Mouse (Mus musculus): ENCODE data around the gene Pon2. TPM values are rescaled to one million over a fixed set of nuclear protein-coding genes. Genes with fewer than 3 reads are reported as not detected.

Gene Pon2
- polyA plus RNA-seq, 1 experiment, result 16.3 TPM

- Histone ChIP-seq H3K4me1 (ENCODE audit: control insufficient read depth, insufficient read depth, low read length) (no peaks in the 10 kb centered on the region), H3K4me3 (ENCODE audit: insufficient read depth, low read depth, low read length) (no peak overlapping the region), H3K27me3 (replicated peaks; ENCODE audit: control insufficient read depth, insufficient read depth, low read length) (no peaks in the 10 kb centered on the region), H3K27ac (ENCODE audit: insufficient read depth, low read depth, low read length) (no peak overlapping the region), H3K36me3 (ENCODE audit: control insufficient read depth, insufficient read depth, low read length) (no peaks in the 10 kb centered on the region)
- no peak for DNase-seq
- no peak for TF ChIP-seq CTCF (conservative IDR thresholded peaks at IDR 0.05; ENCODE audit: insufficient read depth, insufficient read length, low read depth, low read length)
- TF ChIP-seq POLR2A (IDR thresholded peaks at IDR 0.05; ENCODE audit: low read depth, low read length), result no peak
- WGBS, result 69% methylated on average over 9 of the region's 9 CpGs
Observed at GRCm38 (mm10) chr6:5316630-5317029, 18.4 kb upstream of the Pon2 start.

- TF ChIP-seq CTCF (conservative IDR thresholded peaks at IDR 0.05; ENCODE audit: insufficient read depth, insufficient read length, low read depth, low read length) (no peak), POLR2A (IDR thresholded peaks at IDR 0.05; ENCODE audit: low read depth, low read length) (no peak)
- no peak for DNase-seq
- no peaks in the 10 kb centered on the region for H3K27me3 ChIP-seq (replicated peaks; ENCODE audit: control insufficient read depth, insufficient read depth, low read length)
- H3K36me3 ChIP-seq (ENCODE audit: control insufficient read depth, insufficient read depth, low read length), result no peaks in the 10 kb centered on the region
- H3K4me1 ChIP-seq (ENCODE audit: control insufficient read depth, insufficient read depth, low read length), result no peaks in the 10 kb centered on the region
- H3K4me3 ChIP-seq (ENCODE audit: insufficient read depth, low read depth, low read length), result no peak overlapping the region
- 65% methylated on average over 3 of the region's 3 CpGs for WGBS
- no peak overlapping the region for H3K27ac ChIP-seq (ENCODE audit: insufficient read depth, low read depth, low read length)
Observed at GRCm38 (mm10) chr6:5315053-5315759, 17.0 kb upstream of the Pon2 start.

GRCm38 (mm10) chr6:5313951-5314590 lies 15.8 kb upstream of the Pon2 start:
- 85% methylated on average over 5 of the region's 5 CpGs for WGBS
- H3K4me1 ChIP-seq (ENCODE audit: control insufficient read depth, insufficient read depth, low read length), result no peaks in the 10 kb centered on the region
- no peaks in the 10 kb centered on the region for H3K36me3 ChIP-seq (ENCODE audit: control insufficient read depth, insufficient read depth, low read length)
- no peaks in the 10 kb centered on the region for H3K27me3 ChIP-seq (replicated peaks; ENCODE audit: control insufficient read depth, insufficient read depth, low read length)
- no peak overlapping the region for H3K4me3 ChIP-seq (ENCODE audit: insufficient read depth, low read depth, low read length)
- H3K27ac ChIP-seq (ENCODE audit: insufficient read depth, low read depth, low read length), result no peak overlapping the region
- DNase-seq, result no peak
- no peak for TF ChIP-seq CTCF (conservative IDR thresholded peaks at IDR 0.05; ENCODE audit: insufficient read depth, insufficient read length, low read depth, low read length)
- TF ChIP-seq POLR2A (IDR thresholded peaks at IDR 0.05; ENCODE audit: low read depth, low read length), result no peak

DNA sequence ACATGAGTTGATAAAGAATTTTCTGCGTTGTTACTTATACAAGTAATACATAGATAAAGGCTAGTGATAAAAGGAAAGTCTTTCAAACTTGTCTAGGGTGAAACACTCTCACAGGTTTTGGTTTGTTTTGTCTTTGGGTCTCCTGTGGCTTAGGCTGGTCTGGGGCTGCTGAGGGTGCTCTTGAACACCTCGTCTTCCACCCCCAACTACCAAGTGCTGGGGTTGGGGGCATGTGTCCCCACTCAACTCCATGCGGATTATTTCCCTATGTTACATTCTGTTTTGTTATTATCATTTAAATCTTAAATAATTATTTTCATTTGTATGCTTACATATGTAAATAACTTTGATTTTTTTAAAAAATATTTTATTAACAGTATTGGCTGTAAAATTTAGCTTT lies 12.2 kb upstream of the Pon2 start:
- 94% methylated on average over 3 of the region's 3 CpGs for WGBS
- DNase-seq, result no peak
- Histone ChIP-seq H3K4me3 (ENCODE audit: insufficient read depth, low read depth, low read length) (no peak overlapping the region), H3K27me3 (replicated peaks; ENCODE audit: control insufficient read depth, insufficient read depth, low read length) (no peaks in the 10 kb centered on the region), H3K4me1 (ENCODE audit: control insufficient read depth, insufficient read depth, low read length) (no peaks in the 10 kb centered on the region), H3K27ac (ENCODE audit: insufficient read depth, low read depth, low read length) (no peak overlapping the region), H3K36me3 (ENCODE audit: control insufficient read depth, insufficient read depth, low read length) (no peaks in the 10 kb centered on the region)
- no peak for TF ChIP-seq POLR2A (IDR thresholded peaks at IDR 0.05; ENCODE audit: low read depth, low read length)
- TF ChIP-seq CTCF (conservative IDR thresholded peaks at IDR 0.05; ENCODE audit: insufficient read depth, insufficient read length, low read depth, low read length), result no peak

- 74% methylated on average over 7 of the region's 7 CpGs for WGBS
- Histone ChIP-seq H3K27me3 (replicated peaks; ENCODE audit: control insufficient read depth, insufficient read depth, low read length) (no peaks in the 10 kb centered on the region), H3K4me1 (ENCODE audit: control insufficient read depth, insufficient read depth, low read length) (no peaks in the 10 kb centered on the region), H3K36me3 (ENCODE audit: control insufficient read depth, insufficient read depth, low read length) (no peaks in the 10 kb centered on the region), H3K4me3 (ENCODE audit: insufficient read depth, low read depth, low read length) (no peak overlapping the region), H3K27ac (ENCODE audit: insufficient read depth, low read depth, low read length) (no peak overlapping the region)
- TF ChIP-seq POLR2A (IDR thresholded peaks at IDR 0.05; ENCODE audit: low read depth, low read length) (no peak), CTCF (conservative IDR thresholded peaks at IDR 0.05; ENCODE audit: insufficient read depth, insufficient read length, low read depth, low read length) (no peak)
- no peak for DNase-seq
Observed at GRCm38 (mm10) chr6:5309595-5310197, 11.4 kb upstream of the Pon2 start.

GRCm38 (mm10) chr6:5305926-5306325 lies 7.7 kb upstream of the Pon2 start:
- Histone ChIP-seq H3K4me3 (ENCODE audit: insufficient read depth, low read depth, low read length) (no peak overlapping the region), H3K27ac (ENCODE audit: insufficient read depth, low read depth, low read length) (no peak overlapping the region), H3K4me1 (ENCODE audit: control insufficient read depth, insufficient read depth, low read length) (no peaks in the 10 kb centered on the region), H3K27me3 (replicated peaks; ENCODE audit: control insufficient read depth, insufficient read depth, low read length) (no peaks in the 10 kb centered on the region), H3K36me3 (ENCODE audit: control insufficient read depth, insufficient read depth, low read length) (no peaks in the 10 kb centered on the region)
- TF ChIP-seq POLR2A (IDR thresholded peaks at IDR 0.05; ENCODE audit: low read depth, low read length), result no peak
- no peak for TF ChIP-seq CTCF (conservative IDR thresholded peaks at IDR 0.05; ENCODE audit: insufficient read depth, insufficient read length, low read depth, low read length)
- 81% methylated on average over 3 of the region's 3 CpGs for WGBS
- no peak for DNase-seq

GRCm38 (mm10) chr6:5304956-5305355 lies 6.7 kb upstream of the Pon2 start:
- Histone ChIP-seq H3K27me3 (replicated peaks; ENCODE audit: control insufficient read depth, insufficient read depth, low read length) (no peaks in the 10 kb centered on the region), H3K4me1 (ENCODE audit: control insufficient read depth, insufficient read depth, low read length) (no peaks in the 10 kb centered on the region), H3K27ac (ENCODE audit: insufficient read depth, low read depth, low read length) (no peak overlapping the region), H3K36me3 (ENCODE audit: control insufficient read depth, insufficient read depth, low read length) (no peaks in the 10 kb centered on the region), H3K4me3 (ENCODE audit: insufficient read depth, low read depth, low read length) (no peak overlapping the region)
- whole genome bisulfite sequencing, result 88% methylated on average over 8 of the region's 8 CpGs
- TF ChIP-seq POLR2A (IDR thresholded peaks at IDR 0.05; ENCODE audit: low read depth, low read length) (no peak), CTCF (conservative IDR thresholded peaks at IDR 0.05; ENCODE audit: insufficient read depth, insufficient read length, low read depth, low read length) (no peak)
- peak; percentile 46 for DNase-seq
